ENCODE assay signal across 14 mouse cellular contexts in genomic region chr17:32281126-32281525, GRCm38 (mm10). TPM values are rescaled to one million over a fixed set of nuclear protein-coding genes. Genes with fewer than 3 reads are reported as not detected.
A peak's percentile ranks its signal among the peaks of the same experiment; 100 is the strongest.
DNase-seq lines count a peak whose midpoint lies in the region; ATAC-seq and TF ChIP-seq lines count a peak whose summit lies in the region.
"Had no signal": no experiment of that assay in that cellular context is flagged by ENCODE, and none has a peak within 500 bp of the region (broad histone marks: within the 10 kb centered on the region; RNA-seq: fewer than 3 reads in every experiment).

No protein-coding gene starts in this region.

- no peaks in the 10 kb centered on the region for H3K27me3 ChIP-seq in intestine, embryonic 15.5 days (replicated peaks)
- no peaks in the 10 kb centered on the region for H3K27me3 ChIP-seq in intestine, embryonic 16.5 days (replicated peaks; ENCODE audit: control insufficient read depth, insufficient read depth, low read length)
- no peaks in the 10 kb centered on the region for H3K27me3 ChIP-seq in CH12.LX (replicated peaks)
- no peaks in the 10 kb centered on the region for H3K27me3 ChIP-seq in G1E (ENCODE audit: insufficient read depth, low read length)
- H3K27me3 ChIP-seq in liver, embryonic 14.5 days (ENCODE audit: control insufficient read depth, insufficient read depth, low read length), result no peaks in the 10 kb centered on the region
- H3K27me3 ChIP-seq: embryonic facial prominence, embryonic 15.5 days; forebrain, embryonic 13.5 days had no signal

- H3K4me3 ChIP-seq in intestine, embryonic 15.5 days (replicated peaks), result no peak overlapping the region
- H3K4me3 ChIP-seq in intestine, embryonic 16.5 days (ENCODE audit: low read length), result no peak overlapping the region
- no peak overlapping the region for H3K4me3 ChIP-seq in CH12.LX (replicated peaks in 1 of 3; ENCODE audit: low read depth in 2 of 3, low read length in 2 of 3, poor library complexity in 1 of 3)
- peak overlapping the region; percentile 54; the same call in 1 of the 2 replicates for H3K4me3 ChIP-seq in G1E (ENCODE audit: low read depth, low read length)
- H3K4me3 ChIP-seq in liver, embryonic 14.5 days (ENCODE audit: insufficient read depth in 1 of 2, low read depth in 2 of 2, low read length in 2 of 2), result no peak overlapping the region
- H3K4me3 ChIP-seq: embryonic facial prominence, embryonic 15.5 days; forebrain, embryonic 13.5 days had no signal

- TF ChIP-seq RAD21 in CH12.LX (IDR thresholded peaks at IDR 0.05; ENCODE audit: low read depth, low read length), result no peak

- H3K9ac ChIP-seq in intestine, embryonic 15.5 days, result no peak overlapping the region
- no peak overlapping the region for H3K9ac ChIP-seq in intestine, embryonic 16.5 days (ENCODE audit: low read depth, low read length)
- H3K9ac ChIP-seq in CH12.LX (ENCODE audit: insufficient read depth, low read depth), result no peak overlapping the region; the same call in 1 of the 2 replicates
- no peak overlapping the region for H3K9ac ChIP-seq in liver, embryonic 14.5 days (replicated peaks)
- H3K9ac ChIP-seq: embryonic facial prominence, embryonic 15.5 days; forebrain, embryonic 13.5 days had no signal

- H3K9me3 ChIP-seq in intestine, embryonic 15.5 days, result no peaks in the 10 kb centered on the region
- H3K9me3 ChIP-seq in intestine, embryonic 16.5 days (ENCODE audit: control insufficient read depth, low read length), result no peaks in the 10 kb centered on the region
- no peaks in the 10 kb centered on the region for H3K9me3 ChIP-seq in CH12.LX (replicated peaks; ENCODE audit: low read length)
- no peaks in the 10 kb centered on the region for H3K9me3 ChIP-seq in G1E (replicated peaks)
- no peaks in the 10 kb centered on the region for H3K9me3 ChIP-seq in liver, embryonic 14.5 days (ENCODE audit: control insufficient read depth, low read length)
- H3K9me3 ChIP-seq: embryonic facial prominence, embryonic 15.5 days; forebrain, embryonic 13.5 days; midbrain, embryonic 10.5 days had no signal

- no peak for DNase-seq in CH12.LX (ENCODE audit: extremely low read depth)
- DNase-seq in G1E (ENCODE audit: low spot score), result no peak
- DNase-seq in liver, embryonic 14.5 days (ENCODE audit: low read depth in 3 of 3, low spot score in 3 of 3), result no peak
- DNase-seq in adrenal gland, adult (ENCODE audit: inconsistent age in 2 of 2, low spot score in 1 of 2), result no peak
- no peak for DNase-seq in spleen, postnatal 36 days (ENCODE audit: low spot score in 2 of 2)
- DNase-seq: adrenal gland, adult 2 months; cerebellum, adult 9-10 months; lung, postnatal 14 days; right cerebral cortex, postnatal 14 days had no signal

- TF ChIP-seq CTCF in CH12.LX (conservative IDR thresholded peaks at IDR 0.05 in 1 of 2, IDR thresholded peaks at IDR 0.05 in 1 of 2; ENCODE audit: low read depth in 2 of 2, low read length in 2 of 2), result no peak
- TF ChIP-seq CTCF in G1E (IDR thresholded peaks at IDR 0.05; ENCODE audit: low read depth, low read length), result no peak
- TF ChIP-seq CTCF in liver, embryonic 14.5 days (IDR thresholded peaks at IDR 0.05; ENCODE audit: low read depth), result no peak

- WGBS in intestine, embryonic 15.5 days, result 95% methylated on average over 2 of the region's 2 CpGs
- 93% methylated on average over 2 of the region's 2 CpGs for WGBS in intestine, embryonic 16.5 days
- WGBS in liver, embryonic 14.5 days (ENCODE audit: insufficient replicate concordance), result 79% methylated on average over 2 of the region's 2 CpGs

- ATAC-seq in intestine, embryonic 15.5 days, result no peak
- no peak for ATAC-seq in intestine, embryonic 16.5 days
- ATAC-seq in G1E (ENCODE audit: extremely low read depth, insufficient number of reproducible peaks, low FRiP score, poor library complexity, severe bottlenecking), result no peak
- no peak for ATAC-seq in liver, embryonic 14.5 days (ENCODE audit: insufficient read depth)
- ATAC-seq: forebrain, embryonic 13.5 days had no signal

- in situ Hi-C loops in CH12.LX (cut with MboI; ENCODE audit: low pct_ligation_motif_present, low pct_unique_long_range_greater_than_20kb, low sequenced_read_pairs), result no loop called here

- peaks cover 83% of the 10 kb centered on the region for H3K79me2 ChIP-seq in CH12.LX (replicated peaks; ENCODE audit: control insufficient read depth, extremely low read depth, insufficient read depth, poor library complexity, severe bottlenecking)

- 0 out of 2 replicates have a peak overlapping the region, but pooled peaks have one; percentile 29 for H3K4me2 ChIP-seq in intestine, embryonic 15.5 days (replicated peaks)
- no peak overlapping the region for H3K4me2 ChIP-seq in intestine, embryonic 16.5 days (ENCODE audit: low read depth, low read length)
- peak overlapping the region; percentile 80 for H3K4me2 ChIP-seq in CH12.LX (ENCODE audit: insufficient read depth, low read depth, poor library complexity, severe bottlenecking)
- H3K4me2 ChIP-seq in liver, embryonic 14.5 days (ENCODE audit: low read depth), result peak overlapping the region; percentile 91
- H3K4me2 ChIP-seq: embryonic facial prominence, embryonic 15.5 days had no signal

- dilution Hi-C loops in CH12.LX (cut with MboI; ENCODE audit: extremely low pct_ligation_motif_present, extremely low pct_unique_long_range_greater_than_20kb, low sequenced_read_pairs), result no loop called here

- TF ChIP-seq POLR2A in CH12.LX (IDR thresholded peaks at IDR 0.05; ENCODE audit: low read depth, low read length), result no peak

- H3K4me1 ChIP-seq in intestine, embryonic 15.5 days (replicated peaks), result peaks cover 11% of the 10 kb centered on the region
- peaks cover 19% of the 10 kb centered on the region for H3K4me1 ChIP-seq in intestine, embryonic 16.5 days (ENCODE audit: control insufficient read depth, insufficient read depth, low read length)
- H3K4me1 ChIP-seq in CH12.LX (ENCODE audit: control insufficient read depth in 1 of 2, insufficient read depth in 2 of 2) (peaks cover 8 to 43% of the 10 kb centered on the region in 2 experiments; a peak in 3 of 4 replicates), G1E (ENCODE audit: insufficient read depth, low read depth, low read length) (peaks cover 44% of the 10 kb centered on the region)
- H3K4me1 ChIP-seq in liver, embryonic 14.5 days (replicated peaks; ENCODE audit: control insufficient read depth in 2 of 2, insufficient read depth in 2 of 2, low read length in 1 of 2), result peaks cover 13 to 23% of the 10 kb centered on the region in 2 experiments

- H3K27ac ChIP-seq in intestine, embryonic 15.5 days, result no peak overlapping the region
- no peak overlapping the region for H3K27ac ChIP-seq in intestine, embryonic 16.5 days (ENCODE audit: low read length)
- H3K27ac ChIP-seq in CH12.LX (ENCODE audit: insufficient read depth, low read depth), result no peak overlapping the region
- H3K27ac ChIP-seq in liver, embryonic 14.5 days, result no peak overlapping the region
- H3K27ac ChIP-seq: embryonic facial prominence, embryonic 15.5 days; forebrain, embryonic 13.5 days; midbrain, embryonic 10.5 days had no signal

- no peak for TF ChIP-seq EP300 in CH12.LX (IDR thresholded peaks at IDR 0.05; ENCODE audit: low read length)
- no peak for TF ChIP-seq EP300 in liver, embryonic 14.5 days (IDR thresholded peaks at IDR 0.05; ENCODE audit: low read depth)

- H3K36me3 ChIP-seq in intestine, embryonic 15.5 days, result no peaks in the 10 kb centered on the region
- no peaks in the 10 kb centered on the region for H3K36me3 ChIP-seq in intestine, embryonic 16.5 days (ENCODE audit: control insufficient read depth, insufficient read depth, low read length)
- H3K36me3 ChIP-seq in CH12.LX (replicated peaks in 1 of 2; ENCODE audit: control insufficient read depth in 1 of 2, insufficient read depth in 1 of 2, low read length in 1 of 2) (peaks cover 0 to 14% of the 10 kb centered on the region in 2 experiments), G1E (replicated peaks) (peaks cover 15% of the 10 kb centered on the region)
- H3K36me3 ChIP-seq in liver, embryonic 14.5 days (replicated peaks; ENCODE audit: control insufficient read depth, insufficient read depth, low read depth), result no peaks in the 10 kb centered on the region
- H3K36me3 ChIP-seq: embryonic facial prominence, embryonic 15.5 days had no signal

TF ChIP-seq in CH12.LX, 34 proteins besides CTCF, POLR2A, EP300 and RAD21:
- no peak for TF ChIP-seq USF1 (IDR thresholded peaks at IDR 0.05; ENCODE audit: low read depth, low read length)

RNA-seq across cellular contexts. Expression of gene Brd4, which starts 3.4 kb away (rescaled TPM):
- 68.1 and 70.5 TPM in 2 replicates for polyA plus RNA-seq in intestine, embryonic 15.5 days (2015; fragmentation: Nextera tagmentation; extraction: Ambion mirVana)
- 35.1 and 56.8 TPM in 2 replicates for polyA plus RNA-seq in intestine, embryonic 16.5 days (2015; fragmentation: Nextera tagmentation; extraction: Ambion mirVana)
- total RNA-seq in CH12.LX (2012; rRNA removed) (17.5 and 19.1 TPM in 2 replicates), CH12.LX (2014; rRNA removed) (4.8 and 6.3 TPM in 2 replicates), G1E (2014; fragmentation: Nextera tagmentation) (269 and 323 TPM in 2 replicates), G1E (2017) (11.5 and 16.0 TPM in 2 replicates)
- polyA plus RNA-seq in CH12.LX (2012; ENCODE audit: insufficient read length, low read depth) (68.1 and 68.5 TPM in 2 replicates), G1E (2012) (210 and 237 TPM in 2 replicates)
- polyA plus RNA-seq in liver, embryonic 14.5 days (2012; rRNA removed), result 11.9 and 15.0 TPM in 2 replicates
- polyA plus RNA-seq in liver, embryonic 14.5 days (2014; fragmentation: Nextera tagmentation; extraction: Ambion mirVana), result 26.4 and 33.0 TPM in 2 replicates

RNA-seq across cellular contexts. Expression of gene Akap8, which starts 39.9 kb away (rescaled TPM):
- polyA plus RNA-seq in intestine, embryonic 15.5 days (2015; fragmentation: Nextera tagmentation; extraction: Ambion mirVana), result 83.2 and 85.6 TPM in 2 replicates
- polyA plus RNA-seq in intestine, embryonic 16.5 days (2015; fragmentation: Nextera tagmentation; extraction: Ambion mirVana), result 75.0 and 75.7 TPM in 2 replicates
- 62.5 and 85.8 TPM in 2 replicates for total RNA-seq in CH12.LX (2012; rRNA removed)
- 75.2 and 80.2 TPM in 2 replicates for total RNA-seq in CH12.LX (2014; rRNA removed)
- polyA plus RNA-seq in CH12.LX (2012; ENCODE audit: insufficient read length, low read depth), result 146 and 174 TPM in 2 replicates
- total RNA-seq in G1E (2014; fragmentation: Nextera tagmentation), result 67.3 and 80.8 TPM in 2 replicates
- 119 and 132 TPM in 2 replicates for total RNA-seq in G1E (2017)
- 251 and 272 TPM in 2 replicates for polyA plus RNA-seq in G1E (2012)
- polyA plus RNA-seq in liver, embryonic 14.5 days (2012; rRNA removed), result 19.4 and 26.8 TPM in 2 replicates
- 12.3 and 12.6 TPM in 2 replicates for polyA plus RNA-seq in liver, embryonic 14.5 days (2014; fragmentation: Nextera tagmentation; extraction: Ambion mirVana)
